Mouse (Mus musculus): ENCODE measurements around the gene Wnt5b.

Wnt5b gene

GRCm38 (mm10) chr6:119521482-119521900, 22.7 kb downstream of the Wnt5b start:
- no peak for DNase-seq

- DNase-seq: peak in 1 of 2 experiments; percentile 26
Measured at GRCm38 (mm10) chr6:119520731-119521130, 23.4 kb downstream of the Wnt5b start.

GRCm38 (mm10) chr6:119514085-119514484, 30.1 kb downstream of the Wnt5b start:
- DNase-seq: peak in 1 of 2 experiments; percentile 39

GRCm38 (mm10) chr6:119513452-119513851, 30.7 kb downstream of the Wnt5b start:
- no peak for DNase-seq

- DNase-seq: no peak
Measured at GRCm38 (mm10) chr6:119512701-119513100, 31.4 kb downstream of the Wnt5b start.

- no peak for DNase-seq
Measured at GRCm38 (mm10) chr6:119509437-119510037, 34.6 kb downstream of the Wnt5b start.

- DNase-seq: peak in 1 of 2 experiments; percentile 34
Measured at GRCm38 (mm10) chr6:119508634-119509375, 35.3 kb downstream of the Wnt5b start.

GRCm38 (mm10) chr6:119508221-119508620, 35.9 kb downstream of the Wnt5b start:
- no peak for DNase-seq

GRCm38 (mm10) chr6:119505525-119506225, 38.5 kb downstream of the Wnt5b start:
- DNase-seq: no peak

- DNase-seq: peak in 1 of 2 experiments; percentile 53
Measured at GRCm38 (mm10) chr6:119504756-119505155, 39.4 kb downstream of the Wnt5b start.

- no peak for DNase-seq
Measured at GRCm38 (mm10) chr6:119502031-119502430, 42.1 kb downstream of the Wnt5b start.

GRCm38 (mm10) chr6:119500086-119500485, 44.1 kb downstream of the Wnt5b start:
- DNase-seq: no peak

GRCm38 (mm10) chr6:119499271-119499670, 44.9 kb downstream of the Wnt5b start:
- DNase-seq: peak; percentile 60 to 76

- no peak for DNase-seq
Measured at GRCm38 (mm10) chr6:119492630-119493014, 51.5 kb downstream of the Wnt5b start.

- DNase-seq: no peak
Measured at GRCm38 (mm10) chr6:119491997-119492629, 52.0 kb downstream of the Wnt5b start.

GRCm38 (mm10) chr6:119491006-119491405, 53.1 kb downstream of the Wnt5b start:
- no peak for DNase-seq

GRCm38 (mm10) chr6:119490549-119490948, 53.6 kb downstream of the Wnt5b start:
- no peak for DNase-seq

- DNase-seq: peak; percentile 63 to 64
Measured at GRCm38 (mm10) chr6:119489765-119490164, 54.4 kb downstream of the Wnt5b start.

- DNase-seq: no peak
Measured at GRCm38 (mm10) chr6:119487619-119488018, 56.5 kb downstream of the Wnt5b start.

- DNase-seq: no peak
Measured at GRCm38 (mm10) chr6:119487085-119487458, 57.1 kb downstream of the Wnt5b start.

- DNase-seq: no peak
Measured at GRCm38 (mm10) chr6:119486381-119487084, 57.6 kb downstream of the Wnt5b start.

- no peak for DNase-seq
Measured at GRCm38 (mm10) chr6:119485486-119485885, 58.7 kb downstream of the Wnt5b start.

All from kidney, postnatal 4 days (tissue).